Mouse (Mus musculus): Measurements from ENCODE around the gene Gm11172. TPM values are rescaled to one million over a fixed set of nuclear protein-coding genes. Genes with fewer than 3 reads are reported as not detected.
A peak's percentile ranks its signal among the peaks of the same experiment; 100 is the strongest.
"Not testable (repeated sequence)": the region's sequence is repeated elsewhere in the genome, so short reads cannot be mapped to it uniquely, and the experiment has no call there.

Gm11172 gene
- polyA plus RNA-seq, 1 experiment from 2014 or later = not detected

DNA sequence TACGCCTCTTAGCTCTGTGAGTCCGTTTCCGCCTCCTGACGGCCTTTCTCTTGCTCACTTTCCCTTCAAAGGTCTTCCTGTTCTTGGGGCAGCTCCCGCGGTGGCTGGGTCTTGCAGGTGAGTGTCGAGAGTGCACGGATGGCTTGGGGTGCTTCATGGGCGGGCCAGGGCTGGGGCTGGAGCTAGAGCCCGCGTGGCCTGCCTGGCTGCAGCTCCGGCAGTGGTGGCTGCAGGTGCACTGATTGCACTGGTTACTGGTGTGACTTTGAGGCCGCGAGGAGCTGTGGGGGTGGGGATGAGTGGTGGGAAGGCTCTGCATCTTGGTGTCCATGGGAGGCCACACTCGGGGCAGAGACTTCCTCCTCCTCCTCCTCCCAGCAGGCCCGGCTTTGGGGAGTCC lies 24.4 kb upstream of the Gm11172 start, which contains the start of gene Tnp2:
TSS of gene Tnp2 (minus strand) at position 390 of the 400 bp plus-strand sequence.
- H3K4me2 ChIP-seq (ENCODE audit: low read depth, low read length) = no peak within 1 kb of the TSS
- no peak within 1 kb of the TSS for H3K27ac ChIP-seq (replicated peaks; ENCODE audit: low read depth, low read length)
- no peaks in the 10 kb centered on the region for H3K36me3 ChIP-seq (ENCODE audit: control insufficient read depth, insufficient read depth, low read length)
- peaks cover 10% of the 10 kb centered on the region for H3K4me1 ChIP-seq (ENCODE audit: control insufficient read depth, insufficient read depth, low read length)
- ATAC-seq (ENCODE audit: low read depth) (no peak), DNase-seq (ENCODE audit: low spot score) (no peak)
- no peaks in the 10 kb centered on the region for H3K9me3 ChIP-seq (ENCODE audit: control insufficient read depth, low read length)
- H3K27me3 ChIP-seq (replicated peaks; ENCODE audit: control insufficient read depth, insufficient read depth, low read length) = no peaks in the 10 kb centered on the region
- 48% methylated on average over 14 of the region's 16 CpGs for WGBS
- H3K4me3 ChIP-seq (ENCODE audit: low read depth, low read length) = no peak within 1 kb of the TSS
- no peak within 1 kb of the TSS for H3K9ac ChIP-seq (ENCODE audit: low read depth, low read length)

DNA sequence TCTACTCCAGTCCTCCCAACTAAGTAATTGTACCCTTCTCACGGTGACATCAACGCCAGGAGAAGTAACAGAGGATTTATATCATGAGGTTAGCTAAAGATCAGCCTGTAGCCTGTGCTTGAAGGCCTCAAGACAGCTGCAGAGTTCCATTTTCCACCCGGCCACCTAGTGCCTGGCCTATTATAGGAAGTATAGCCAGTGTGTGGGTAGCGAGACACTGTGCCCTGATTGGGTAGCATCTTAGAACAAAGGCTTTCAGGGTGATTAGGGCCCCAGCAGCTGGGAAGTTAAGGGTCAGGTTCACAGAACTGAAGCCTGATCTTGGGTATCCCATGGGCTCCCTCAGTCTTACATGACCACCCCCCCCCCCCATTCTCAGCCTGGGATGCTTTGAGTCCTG lies 23.8 kb upstream of the Gm11172 start:
- DNase-seq (ENCODE audit: low spot score) = peak; percentile 10
- H3K9me3 ChIP-seq (ENCODE audit: control insufficient read depth, low read length) = no peaks in the 10 kb centered on the region
- no peaks in the 10 kb centered on the region for H3K36me3 ChIP-seq (ENCODE audit: control insufficient read depth, insufficient read depth, low read length)
- 65% methylated on average over 4 of the region's 4 CpGs for WGBS
- H3K4me2 ChIP-seq (ENCODE audit: low read depth, low read length) = no peak overlapping the region
- H3K27ac ChIP-seq (replicated peaks; ENCODE audit: low read depth, low read length) = no peak overlapping the region
- H3K4me3 ChIP-seq (ENCODE audit: low read depth, low read length) = no peak overlapping the region
- peaks cover 4% of the 10 kb centered on the region for H3K4me1 ChIP-seq (ENCODE audit: control insufficient read depth, insufficient read depth, low read length)
- H3K27me3 ChIP-seq (replicated peaks; ENCODE audit: control insufficient read depth, insufficient read depth, low read length) = no peaks in the 10 kb centered on the region
- ATAC-seq (ENCODE audit: low read depth) = no peak
- H3K9ac ChIP-seq (ENCODE audit: low read depth, low read length) = no peak overlapping the region

DNA sequence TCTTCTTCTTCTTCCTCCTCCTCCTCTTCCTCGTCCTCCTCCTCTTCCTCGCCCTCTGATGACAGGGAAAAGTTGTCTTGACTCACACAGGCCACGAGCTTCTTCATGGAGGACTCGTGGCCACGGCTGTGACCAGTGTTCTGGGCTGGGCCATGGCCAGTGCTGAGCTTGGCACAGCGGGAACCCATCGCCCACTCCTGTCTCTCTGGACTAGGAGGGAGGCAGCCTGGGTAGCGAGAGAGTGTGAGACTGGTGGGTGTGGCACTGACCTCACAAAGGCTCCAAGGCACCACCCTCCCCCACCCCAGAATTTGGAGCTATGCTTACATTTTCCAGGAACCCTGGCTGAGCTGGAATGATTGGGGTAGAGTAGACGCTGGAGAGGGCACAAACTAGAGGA lies 22.0 kb upstream of the Gm11172 start, which contains the start of gene Prm3:
TSS of gene Prm3 (minus strand) at position 213 of the 400 bp plus-strand sequence.
- no peak within 1 kb of the TSS for H3K4me3 ChIP-seq (ENCODE audit: low read depth, low read length)
- no peaks in the 10 kb centered on the region for H3K9me3 ChIP-seq (ENCODE audit: control insufficient read depth, low read length)
- H3K27ac ChIP-seq (replicated peaks; ENCODE audit: low read depth, low read length) = no peak within 1 kb of the TSS
- H3K4me1 ChIP-seq (ENCODE audit: control insufficient read depth, insufficient read depth, low read length) = peaks cover 3% of the 10 kb centered on the region; the same call in 1 of the 2 replicates
- no peak within 1 kb of the TSS for H3K9ac ChIP-seq (ENCODE audit: low read depth, low read length)
- peaks cover 5% of the 10 kb centered on the region for H3K27me3 ChIP-seq (replicated peaks; ENCODE audit: control insufficient read depth, insufficient read depth, low read length)
- no peaks in the 10 kb centered on the region for H3K36me3 ChIP-seq (ENCODE audit: control insufficient read depth, insufficient read depth, low read length)
- DNase-seq (ENCODE audit: low spot score) (no peak), ATAC-seq (ENCODE audit: low read depth) (no peak)
- H3K4me2 ChIP-seq (ENCODE audit: low read depth, low read length) = no peak within 1 kb of the TSS
- WGBS = 75% methylated on average over 9 of the region's 9 CpGs

DNA sequence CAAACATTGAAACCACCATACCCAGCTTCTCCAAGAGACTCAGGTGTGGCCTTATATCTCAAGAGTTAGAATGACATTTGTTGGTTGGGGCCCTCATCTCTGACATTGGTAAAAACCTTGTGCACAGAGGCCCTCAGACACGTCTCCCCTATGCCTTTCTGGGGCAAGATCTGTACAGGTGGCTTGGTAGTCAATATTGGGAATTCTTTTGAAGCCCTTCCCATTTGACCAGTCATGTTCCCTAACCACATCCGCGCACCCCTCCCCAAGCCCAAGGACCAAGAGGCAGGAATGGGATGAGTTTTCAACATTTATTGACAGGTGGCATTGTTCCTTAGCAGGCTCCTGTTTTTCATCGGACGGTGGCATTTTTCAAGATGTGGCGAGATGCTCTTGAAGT lies 16.7 kb upstream of the Gm11172 start, which contains the start of gene Prm2:
TSS of gene Prm2 (minus strand) at position 101 of the 400 bp plus-strand sequence.
- H3K36me3 ChIP-seq (ENCODE audit: control insufficient read depth, insufficient read depth, low read length) = no peaks in the 10 kb centered on the region
- H3K4me2 ChIP-seq (ENCODE audit: low read depth, low read length) = no peak within 1 kb of the TSS
- H3K9me3 ChIP-seq (ENCODE audit: control insufficient read depth, low read length) = no peaks in the 10 kb centered on the region
- no peak within 1 kb of the TSS for H3K4me3 ChIP-seq (ENCODE audit: low read depth, low read length)
- no peak for ATAC-seq (ENCODE audit: low read depth)
- no peak within 1 kb of the TSS for H3K27ac ChIP-seq (replicated peaks; ENCODE audit: low read depth, low read length)
- no peaks in the 10 kb centered on the region for H3K4me1 ChIP-seq (ENCODE audit: control insufficient read depth, insufficient read depth, low read length)
- DNase-seq (ENCODE audit: low spot score) = no peak
- WGBS = 78% methylated on average over 6 of the region's 6 CpGs
- H3K27me3 ChIP-seq (replicated peaks; ENCODE audit: control insufficient read depth, insufficient read depth, low read length) = peaks cover 16% of the 10 kb centered on the region
- H3K9ac ChIP-seq (ENCODE audit: low read depth, low read length) = no peak within 1 kb of the TSS

DNA sequence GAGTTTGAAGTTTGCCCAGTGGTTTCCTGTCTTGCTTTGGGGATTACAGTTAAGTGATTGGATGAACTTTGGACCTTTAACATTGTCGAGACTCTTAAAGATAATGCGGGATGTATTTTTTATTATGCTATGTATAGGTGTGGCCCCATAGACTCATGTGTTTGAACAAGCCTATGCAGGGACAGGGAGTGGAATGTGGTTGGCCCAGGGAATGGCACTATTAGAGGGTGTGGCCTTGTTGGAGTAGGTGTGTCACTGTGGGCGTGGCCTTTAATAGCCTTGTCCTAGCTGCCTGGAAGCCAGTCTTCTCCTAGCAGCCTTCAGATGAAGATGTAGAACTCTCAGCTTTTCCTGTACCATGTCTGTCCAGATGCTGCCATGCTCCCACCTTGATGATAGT lies 10.3 kb upstream of the Gm11172 start:
- not testable (repeated sequence) for H3K27me3 ChIP-seq (replicated peaks; ENCODE audit: control insufficient read depth, insufficient read depth, low read length); H3K4me2 ChIP-seq (ENCODE audit: low read depth, low read length); H3K4me1 ChIP-seq (ENCODE audit: control insufficient read depth, insufficient read depth, low read length); H3K9me3 ChIP-seq (ENCODE audit: control insufficient read depth, low read length); DNase-seq (ENCODE audit: low spot score); H3K27ac ChIP-seq (replicated peaks; ENCODE audit: low read depth, low read length); H3K36me3 ChIP-seq (ENCODE audit: control insufficient read depth, insufficient read depth, low read length); H3K9ac ChIP-seq (ENCODE audit: low read depth, low read length); H3K4me3 ChIP-seq (ENCODE audit: low read depth, low read length)
- 72% methylated on average over 3 of the region's 3 CpGs for WGBS
- 0 out of 2 replicates have a peak, but pooled peaks have one; percentile 53 for ATAC-seq (ENCODE audit: low read depth)

DNA sequence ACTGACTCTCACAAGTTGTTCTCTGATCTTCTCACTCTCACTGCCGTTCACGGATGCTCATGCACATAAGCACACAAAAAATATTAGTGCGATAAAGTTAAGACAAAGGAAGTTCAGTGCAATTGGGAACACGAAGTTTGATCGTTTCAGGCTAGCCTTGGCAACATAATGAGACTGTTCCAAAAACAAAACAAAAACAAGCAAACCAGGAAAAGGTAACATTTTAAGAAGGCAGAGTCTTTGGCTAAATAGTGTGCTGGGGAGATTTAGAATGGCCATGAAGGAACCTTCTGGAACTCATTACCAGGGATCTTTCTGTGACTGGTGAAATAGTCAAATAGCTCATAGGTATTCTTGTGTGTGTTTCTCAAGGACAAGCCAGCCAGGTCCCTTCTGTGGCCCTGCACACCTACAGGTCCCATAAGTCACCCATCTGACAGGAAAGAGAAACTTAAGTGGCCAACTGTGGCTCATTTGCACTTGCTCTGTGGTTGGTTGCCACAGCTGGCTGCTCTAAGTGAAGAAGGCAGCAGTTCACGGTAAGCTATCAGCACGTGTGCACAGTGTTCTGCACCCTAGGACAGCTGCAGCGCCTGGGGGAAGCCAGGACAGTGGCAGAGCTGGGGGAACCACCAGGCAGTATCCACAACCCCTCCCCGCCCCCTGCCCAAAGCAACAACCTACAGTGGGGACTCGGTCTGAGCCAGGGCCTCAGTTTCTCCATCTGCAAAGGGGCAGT lies 6.8 kb upstream of the Gm11172 start, which contains the start of gene Prm1:
TSS of gene Prm1 (minus strand) at position 51 of the 739 bp plus-strand sequence.
- Histone ChIP-seq H3K36me3 (ENCODE audit: control insufficient read depth, insufficient read depth, low read length) (no peaks in the 10 kb centered on the region), H3K9ac (ENCODE audit: low read depth, low read length) (no peak within 1 kb of the TSS), H3K9me3 (ENCODE audit: control insufficient read depth, low read length) (no peaks in the 10 kb centered on the region), H3K27ac (replicated peaks; ENCODE audit: low read depth, low read length) (no peak within 1 kb of the TSS), H3K4me2 (ENCODE audit: low read depth, low read length) (no peak within 1 kb of the TSS), H3K4me1 (ENCODE audit: control insufficient read depth, insufficient read depth, low read length) (no peaks in the 10 kb centered on the region), H3K4me3 (ENCODE audit: low read depth, low read length) (no peak within 1 kb of the TSS), H3K27me3 (replicated peaks; ENCODE audit: control insufficient read depth, insufficient read depth, low read length) (no peaks in the 10 kb centered on the region)
- ATAC-seq (ENCODE audit: low read depth) (no peak), DNase-seq (ENCODE audit: low spot score) (no peak)
- 74% methylated on average over 10 of the region's 10 CpGs for WGBS

DNA sequence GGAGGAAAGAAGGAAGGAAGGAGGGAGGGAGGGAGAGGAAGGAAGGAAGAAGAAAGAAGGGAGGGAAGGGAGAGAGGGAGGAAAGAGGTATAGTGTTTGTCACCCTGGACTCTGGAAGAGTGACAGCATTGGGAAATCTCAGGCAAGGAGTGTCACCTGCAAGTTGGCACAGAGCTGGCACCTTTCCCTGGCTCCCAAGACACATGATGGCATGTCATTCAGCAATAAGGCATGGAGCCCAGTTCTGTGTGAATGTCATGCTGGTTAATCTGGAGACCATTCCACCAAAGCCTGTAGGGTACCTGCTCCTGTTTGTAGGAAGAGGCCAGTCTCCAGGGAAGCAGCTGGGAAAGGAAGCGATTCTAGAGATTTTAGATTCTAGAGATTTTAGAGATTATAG lies 2.3 kb upstream of the Gm11172 start:
- WGBS = 91% methylated on average over 1 of the region's 1 CpGs
- Histone ChIP-seq H3K36me3 (ENCODE audit: control insufficient read depth, insufficient read depth, low read length) (no peaks in the 10 kb centered on the region), H3K4me2 (ENCODE audit: low read depth, low read length) (no peak overlapping the region), H3K27me3 (replicated peaks; ENCODE audit: control insufficient read depth, insufficient read depth, low read length) (no peaks in the 10 kb centered on the region), H3K4me3 (ENCODE audit: low read depth, low read length) (no peak overlapping the region), H3K9me3 (ENCODE audit: control insufficient read depth, low read length) (no peaks in the 10 kb centered on the region), H3K27ac (replicated peaks; ENCODE audit: low read depth, low read length) (no peak overlapping the region), H3K9ac (ENCODE audit: low read depth, low read length) (no peak overlapping the region), H3K4me1 (ENCODE audit: control insufficient read depth, insufficient read depth, low read length) (no peaks in the 10 kb centered on the region)
- no peak for DNase-seq (ENCODE audit: low spot score)
- ATAC-seq (ENCODE audit: low read depth) = no peak

DNA sequence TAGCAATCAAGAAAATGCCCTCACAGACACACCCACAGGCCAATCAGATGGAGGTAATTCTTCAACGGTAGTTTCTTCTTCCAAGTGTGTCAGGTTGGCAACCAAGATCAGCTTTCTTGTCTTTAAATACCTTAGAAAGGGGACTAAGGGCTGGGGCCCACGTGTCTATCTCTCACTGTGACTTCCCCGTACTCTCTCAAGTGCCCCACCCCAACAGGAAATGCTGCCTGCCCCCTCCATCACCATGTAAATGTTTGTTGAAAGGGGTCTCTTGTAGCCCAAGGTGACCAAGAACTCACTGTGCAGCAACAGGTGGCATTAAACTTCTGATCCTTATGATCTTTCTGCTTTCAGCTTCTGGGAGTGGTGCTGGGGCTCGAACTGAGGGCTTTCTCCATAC lies 1.0 kb downstream of the Gm11172 start:
- Histone ChIP-seq H3K9ac (ENCODE audit: low read depth, low read length) (no peak overlapping the region), H3K27me3 (replicated peaks; ENCODE audit: control insufficient read depth, insufficient read depth, low read length) (no peaks in the 10 kb centered on the region), H3K36me3 (ENCODE audit: control insufficient read depth, insufficient read depth, low read length) (no peaks in the 10 kb centered on the region), H3K4me3 (ENCODE audit: low read depth, low read length) (no peak overlapping the region), H3K9me3 (ENCODE audit: control insufficient read depth, low read length) (no peaks in the 10 kb centered on the region), H3K27ac (replicated peaks; ENCODE audit: low read depth, low read length) (no peak overlapping the region), H3K4me2 (ENCODE audit: low read depth, low read length) (no peak overlapping the region), H3K4me1 (ENCODE audit: control insufficient read depth, insufficient read depth, low read length) (no peaks in the 10 kb centered on the region)
- no peak for DNase-seq (ENCODE audit: low spot score)
- no peak for ATAC-seq (ENCODE audit: low read depth)
- WGBS = 80% methylated on average over 4 of the region's 4 CpGs

DNA sequence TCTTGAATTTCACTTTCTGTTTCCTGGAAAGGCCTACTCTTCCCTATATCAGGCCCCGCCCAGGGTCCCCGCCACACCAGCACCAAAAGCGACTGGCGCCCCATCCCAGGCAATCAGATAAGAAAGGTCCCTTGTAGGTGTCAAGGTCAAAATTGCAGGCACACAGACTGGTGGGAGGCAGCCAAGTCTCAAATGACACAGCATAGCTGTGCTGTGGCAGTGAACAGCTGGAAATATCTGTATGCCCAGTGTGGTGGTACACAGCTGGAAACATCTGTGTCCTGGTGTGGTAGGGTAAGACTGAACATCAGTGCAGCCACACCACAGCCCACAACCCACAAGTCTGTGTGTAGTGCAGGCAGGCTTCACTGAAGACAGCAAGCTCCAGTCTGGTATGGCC lies 2.1 kb downstream of the Gm11172 start:
- no peaks in the 10 kb centered on the region for H3K36me3 ChIP-seq (ENCODE audit: control insufficient read depth, insufficient read depth, low read length)
- H3K4me1 ChIP-seq (ENCODE audit: control insufficient read depth, insufficient read depth, low read length) = no peaks in the 10 kb centered on the region
- H3K9ac ChIP-seq (ENCODE audit: low read depth, low read length) = no peak overlapping the region
- DNase-seq (ENCODE audit: low spot score) (peak; percentile 24), ATAC-seq (ENCODE audit: low read depth) (peak; percentile 57; the same call in 1 of the 2 replicates)
- H3K27ac ChIP-seq (replicated peaks; ENCODE audit: low read depth, low read length) = no peak overlapping the region
- H3K9me3 ChIP-seq (ENCODE audit: control insufficient read depth, low read length) = no peaks in the 10 kb centered on the region
- no peaks in the 10 kb centered on the region for H3K27me3 ChIP-seq (replicated peaks; ENCODE audit: control insufficient read depth, insufficient read depth, low read length)
- H3K4me2 ChIP-seq (ENCODE audit: low read depth, low read length) = no peak overlapping the region
- H3K4me3 ChIP-seq (ENCODE audit: low read depth, low read length) = no peak overlapping the region
- 75% methylated on average over 4 of the region's 4 CpGs for WGBS

Data from embryonic facial prominence, embryonic 14.5 days (tissue).